Mouse (Mus musculus): ENCODE results near the gene Hoxa3. TPM values are rescaled to one million over a fixed set of nuclear protein-coding genes. Genes with fewer than 3 reads are reported as not detected.

Hoxa3 gene
- polyA plus RNA-seq, 1 experiment from 2014 or later: 1.2 TPM

DNA sequence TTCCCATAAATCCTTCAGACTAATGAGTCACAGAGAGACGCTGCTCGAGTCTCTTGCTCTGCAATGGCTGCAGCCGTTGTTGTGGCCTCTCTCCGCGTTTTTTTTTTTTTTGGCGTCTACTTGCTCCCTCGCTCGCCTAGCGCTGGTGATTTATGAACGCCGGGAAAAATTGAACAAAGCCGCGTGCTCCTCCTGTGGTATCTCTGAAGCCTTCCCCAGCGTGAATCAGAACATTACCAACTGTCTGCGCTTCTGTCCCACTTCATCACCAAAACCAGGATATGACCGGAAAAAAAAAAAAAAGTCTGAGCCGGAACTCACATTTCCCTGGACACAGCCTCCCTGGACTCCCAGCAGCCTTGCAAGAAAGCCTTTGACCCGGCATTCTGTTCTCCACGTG, 27.9 kb downstream of the Hoxa3 start:
- peaks cover 100% of the 10 kb centered on the region for H3K27me3 ChIP-seq (replicated peaks)
- no peaks in the 10 kb centered on the region for H3K4me1 ChIP-seq
- no peak overlapping the region for H3K9ac ChIP-seq
- H3K4me2 ChIP-seq: peak overlapping the region; percentile 26
- no peak for ATAC-seq (ENCODE audit: extremely low read depth, insufficient number of reproducible peaks, low FRiP score, low TSS enrichment)
- no peak overlapping the region for H3K4me3 ChIP-seq
- H3K9me3 ChIP-seq: no peaks in the 10 kb centered on the region
- H3K36me3 ChIP-seq: no peaks in the 10 kb centered on the region
- WGBS: 3% methylated on average over 19 of the region's 19 CpGs
- no peak overlapping the region for H3K27ac ChIP-seq (replicated peaks)

DNA sequence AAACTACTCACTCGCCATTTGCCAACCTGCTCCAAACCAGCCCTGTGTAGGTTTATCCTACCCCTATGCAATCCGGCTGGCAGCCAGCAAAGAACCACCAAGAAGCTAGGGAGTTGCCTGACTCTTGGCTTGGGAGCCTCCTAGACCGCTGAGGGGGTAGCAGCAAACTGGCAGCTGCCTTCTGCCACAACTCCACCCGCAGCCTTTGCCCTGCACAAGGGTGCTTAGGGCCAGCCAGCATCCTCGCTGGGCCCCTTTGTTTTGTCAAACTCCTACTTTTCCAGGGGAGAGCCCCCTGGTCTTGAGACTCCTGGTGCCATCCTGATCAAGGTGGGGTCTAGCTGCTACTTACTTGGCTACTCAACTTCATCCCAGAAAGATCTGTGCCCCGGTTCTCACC, 28.5 kb downstream of the Hoxa3 start:
- Histone ChIP-seq H3K27ac (replicated peaks) (no peak overlapping the region), H3K27me3 (replicated peaks) (peaks cover 100% of the 10 kb centered on the region), H3K36me3 (no peaks in the 10 kb centered on the region), H3K4me1 (no peaks in the 10 kb centered on the region), H3K4me2 (peak overlapping the region; percentile 26), H3K9ac (no peak overlapping the region), H3K9me3 (no peaks in the 10 kb centered on the region), H3K4me3 (no peak overlapping the region)
- WGBS: 7% methylated on average over 6 of the region's 6 CpGs
- no peak for ATAC-seq (ENCODE audit: extremely low read depth, insufficient number of reproducible peaks, low FRiP score, low TSS enrichment)

DNA sequence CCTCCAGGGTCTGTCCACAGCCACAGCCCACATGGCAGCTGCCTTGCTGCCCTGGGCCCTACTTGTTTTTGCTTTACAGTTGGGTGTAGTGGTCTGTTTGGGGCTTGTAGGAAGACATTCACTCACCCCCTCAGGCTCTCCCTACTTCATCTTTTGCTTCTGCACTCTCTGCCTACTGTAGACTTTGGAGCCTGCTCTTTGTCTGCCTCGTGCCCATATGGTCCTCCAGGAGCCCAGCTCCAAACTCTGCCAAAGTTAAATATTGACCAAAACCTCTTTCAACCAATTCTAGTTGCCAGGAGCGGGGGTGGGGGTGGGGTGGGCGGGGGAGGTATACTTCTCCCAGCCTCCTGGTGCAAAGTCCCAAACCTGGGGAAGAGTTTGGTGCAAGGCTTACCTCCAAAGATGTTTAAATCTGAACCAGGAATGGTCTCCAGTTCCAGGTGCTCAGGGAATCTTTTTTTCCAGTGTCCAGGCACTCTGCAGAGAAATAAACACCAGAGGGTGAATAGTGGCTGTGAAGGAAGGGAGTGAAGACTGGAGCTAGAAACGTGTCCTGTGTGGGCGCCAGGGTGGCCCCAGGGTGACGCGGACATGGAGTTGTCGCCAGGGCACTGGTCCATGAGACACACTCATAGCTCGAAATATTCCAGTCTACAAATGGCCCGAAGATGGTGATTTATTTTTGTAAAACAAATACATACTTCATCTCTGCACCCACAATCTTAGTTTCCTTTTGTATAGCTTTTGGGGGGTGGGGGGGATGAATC, 29.6 kb downstream of the Hoxa3 start:
- H3K9ac ChIP-seq: no peak overlapping the region
- H3K27ac ChIP-seq (replicated peaks): no peak overlapping the region
- no peak overlapping the region for H3K4me3 ChIP-seq
- H3K27me3 ChIP-seq (replicated peaks): peaks cover 100% of the 10 kb centered on the region
- 17% methylated on average over 10 of the region's 10 CpGs for WGBS
- no peaks in the 10 kb centered on the region for H3K4me1 ChIP-seq
- H3K9me3 ChIP-seq: no peaks in the 10 kb centered on the region
- no peaks in the 10 kb centered on the region for H3K36me3 ChIP-seq
- no peak overlapping the region for H3K4me2 ChIP-seq
- no peak for ATAC-seq (ENCODE audit: extremely low read depth, insufficient number of reproducible peaks, low FRiP score, low TSS enrichment)

DNA sequence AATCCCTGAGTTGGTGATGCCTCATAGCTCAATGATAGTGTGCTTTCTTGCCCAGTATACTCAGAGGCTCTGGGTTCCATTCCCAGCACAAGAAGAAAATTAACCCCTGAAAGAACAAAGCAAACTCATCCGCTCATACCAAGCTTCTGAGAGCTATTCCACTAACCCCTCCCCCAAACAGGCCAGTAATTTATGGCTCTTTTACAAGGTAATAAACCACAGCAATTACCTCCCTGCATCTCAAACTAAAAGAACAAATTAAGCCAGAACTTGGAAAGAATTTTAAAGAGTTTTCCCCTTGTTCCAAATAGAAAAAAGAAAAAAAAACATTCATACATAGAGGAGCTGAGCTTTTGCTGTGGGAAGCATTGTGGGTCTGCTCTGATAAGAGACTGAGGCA, 30.3 kb downstream of the Hoxa3 start:
- WGBS: 29% methylated on average over 1 of the region's 1 CpGs
- H3K9ac ChIP-seq: no peak overlapping the region
- no peak overlapping the region for H3K4me2 ChIP-seq
- peaks cover 100% of the 10 kb centered on the region for H3K27me3 ChIP-seq (replicated peaks)
- H3K36me3 ChIP-seq: no peaks in the 10 kb centered on the region
- ATAC-seq (ENCODE audit: extremely low read depth, insufficient number of reproducible peaks, low FRiP score, low TSS enrichment): no peak
- no peak overlapping the region for H3K4me3 ChIP-seq
- no peaks in the 10 kb centered on the region for H3K4me1 ChIP-seq
- H3K27ac ChIP-seq (replicated peaks): no peak overlapping the region
- H3K9me3 ChIP-seq: no peaks in the 10 kb centered on the region

DNA sequence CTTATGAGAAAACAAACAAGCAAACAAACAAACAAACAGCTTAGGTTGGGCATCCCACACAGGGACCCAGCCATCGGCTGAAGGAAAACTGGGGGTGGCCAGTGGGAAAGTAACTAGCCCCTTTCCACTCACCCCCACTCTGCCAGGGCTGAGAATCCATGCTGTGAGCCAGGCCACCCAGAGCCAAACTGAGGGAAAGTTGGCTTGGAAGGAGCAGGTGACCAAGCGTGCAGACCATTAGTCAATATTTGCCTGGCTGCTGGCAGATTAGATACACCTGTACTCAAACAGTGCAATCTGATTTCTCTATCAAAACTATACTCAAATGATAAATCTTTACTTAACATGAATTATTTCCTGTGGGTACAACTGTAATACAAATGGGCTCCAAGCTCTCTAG, 31.1 kb downstream of the Hoxa3 start:
- H3K27me3 ChIP-seq (replicated peaks): peaks cover 100% of the 10 kb centered on the region
- no peak overlapping the region for H3K27ac ChIP-seq (replicated peaks)
- H3K4me3 ChIP-seq: no peak overlapping the region
- WGBS: 29% methylated on average over 2 of the region's 2 CpGs
- no peak overlapping the region for H3K9ac ChIP-seq
- no peak for ATAC-seq (ENCODE audit: extremely low read depth, insufficient number of reproducible peaks, low FRiP score, low TSS enrichment)
- no peak overlapping the region for H3K4me2 ChIP-seq
- H3K9me3 ChIP-seq: no peaks in the 10 kb centered on the region
- no peaks in the 10 kb centered on the region for H3K36me3 ChIP-seq
- H3K4me1 ChIP-seq: no peaks in the 10 kb centered on the region

DNA sequence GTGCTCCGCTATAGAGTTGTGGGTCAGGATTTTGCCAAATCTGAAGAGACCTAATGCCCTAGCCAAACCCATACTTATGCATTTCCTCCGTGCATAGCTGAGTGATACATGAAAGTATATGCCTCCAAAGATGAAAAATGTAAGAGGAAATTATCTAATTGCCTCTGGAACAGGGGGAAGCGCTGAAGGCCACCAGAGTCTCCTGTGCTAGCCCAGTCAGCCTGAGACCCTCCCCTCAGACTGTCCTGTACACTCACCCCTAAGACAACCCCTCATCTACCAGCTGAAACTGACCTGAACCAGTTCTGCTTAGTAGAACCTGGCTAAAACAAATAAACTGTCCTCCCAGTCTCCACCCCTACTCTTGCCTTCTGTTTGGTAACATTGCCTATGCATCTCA, 32.4 kb downstream of the Hoxa3 start:
- WGBS: 13% methylated on average over 3 of the region's 3 CpGs
- peak overlapping the region; percentile 52 for H3K4me3 ChIP-seq
- peaks cover 100% of the 10 kb centered on the region for H3K27me3 ChIP-seq (replicated peaks)
- H3K27ac ChIP-seq (replicated peaks): 0 out of 2 replicates have a peak overlapping the region, but pooled peaks have one; percentile 5
- H3K9me3 ChIP-seq: no peaks in the 10 kb centered on the region
- H3K9ac ChIP-seq: 0 out of 2 replicates have a peak overlapping the region, but pooled peaks have one; percentile 64
- H3K36me3 ChIP-seq: no peaks in the 10 kb centered on the region
- ATAC-seq (ENCODE audit: extremely low read depth, insufficient number of reproducible peaks, low FRiP score, low TSS enrichment): no peak
- H3K4me1 ChIP-seq: no peaks in the 10 kb centered on the region
- H3K4me2 ChIP-seq: peak overlapping the region; percentile 50; the same call in 1 of the 2 replicates

DNA sequence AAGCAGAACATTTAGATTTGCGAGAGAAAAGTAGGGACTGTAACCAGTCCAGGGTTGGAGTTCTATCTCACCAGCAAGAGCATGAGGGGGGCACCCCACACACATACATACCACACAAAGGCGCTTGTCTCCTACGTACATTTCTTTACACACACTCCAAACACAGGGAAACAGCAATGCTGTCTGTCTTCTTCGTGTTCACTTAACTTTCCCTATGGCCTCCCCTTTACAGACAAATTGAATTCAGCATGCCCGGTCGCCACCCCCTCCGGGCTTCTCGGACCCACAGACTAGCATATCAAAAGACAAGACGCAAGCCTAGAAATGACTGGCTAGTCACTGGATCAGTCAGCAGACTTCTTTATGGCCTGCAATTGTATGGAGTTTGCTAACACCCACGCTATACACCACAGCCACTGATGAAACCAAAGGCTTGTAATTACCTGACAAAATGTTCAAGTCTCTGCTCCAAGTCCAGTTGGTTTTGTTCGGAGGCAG, 32.9 kb downstream of the Hoxa3 start:
- Histone ChIP-seq H3K4me3 (peak overlapping the region; percentile 52), H3K4me2 (peak overlapping the region; percentile 50), H3K36me3 (no peaks in the 10 kb centered on the region), H3K9me3 (no peaks in the 10 kb centered on the region), H3K4me1 (no peaks in the 10 kb centered on the region), H3K27me3 (replicated peaks) (peaks cover 100% of the 10 kb centered on the region), H3K27ac (replicated peaks) (0 out of 2 replicates have a peak overlapping the region, but pooled peaks have one; percentile 5), H3K9ac (peak overlapping the region; percentile 64; the same call in 1 of the 2 replicates)
- WGBS: 7% methylated on average over 11 of the region's 11 CpGs
- ATAC-seq (ENCODE audit: extremely low read depth, insufficient number of reproducible peaks, low FRiP score, low TSS enrichment): no peak

DNA sequence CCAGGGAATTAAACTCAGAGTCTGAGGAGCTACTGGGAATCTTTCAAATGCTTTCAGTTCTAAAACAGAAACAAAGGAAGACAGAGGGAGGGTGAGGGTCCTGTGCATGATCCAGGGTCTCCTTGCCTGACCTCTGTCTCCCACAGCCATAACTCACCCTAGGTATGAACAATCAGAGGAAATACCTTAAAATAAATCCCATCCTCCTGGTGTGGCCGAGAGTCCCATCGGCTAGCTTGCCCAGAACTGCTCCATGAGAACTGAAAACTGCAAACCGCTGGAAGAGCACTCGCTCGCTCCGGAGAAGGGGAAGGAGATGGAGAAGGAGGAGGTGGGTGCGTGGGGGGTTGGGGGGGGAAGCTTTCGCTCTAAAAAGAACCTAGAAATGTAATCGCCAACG, 33.4 kb downstream of the Hoxa3 start:
- Histone ChIP-seq H3K36me3 (no peaks in the 10 kb centered on the region), H3K27ac (replicated peaks) (peak overlapping the region; percentile 8; the same call in 1 of the 2 replicates), H3K4me1 (no peaks in the 10 kb centered on the region), H3K27me3 (replicated peaks) (peaks cover 100% of the 10 kb centered on the region), H3K9ac (peak overlapping the region; percentile 64), H3K4me3 (peak overlapping the region; percentile 52), H3K4me2 (peak overlapping the region; percentile 50), H3K9me3 (no peaks in the 10 kb centered on the region)
- no peak for ATAC-seq (ENCODE audit: extremely low read depth, insufficient number of reproducible peaks, low FRiP score, low TSS enrichment)
- WGBS: 0% methylated on average over 10 of the region's 10 CpGs

DNA sequence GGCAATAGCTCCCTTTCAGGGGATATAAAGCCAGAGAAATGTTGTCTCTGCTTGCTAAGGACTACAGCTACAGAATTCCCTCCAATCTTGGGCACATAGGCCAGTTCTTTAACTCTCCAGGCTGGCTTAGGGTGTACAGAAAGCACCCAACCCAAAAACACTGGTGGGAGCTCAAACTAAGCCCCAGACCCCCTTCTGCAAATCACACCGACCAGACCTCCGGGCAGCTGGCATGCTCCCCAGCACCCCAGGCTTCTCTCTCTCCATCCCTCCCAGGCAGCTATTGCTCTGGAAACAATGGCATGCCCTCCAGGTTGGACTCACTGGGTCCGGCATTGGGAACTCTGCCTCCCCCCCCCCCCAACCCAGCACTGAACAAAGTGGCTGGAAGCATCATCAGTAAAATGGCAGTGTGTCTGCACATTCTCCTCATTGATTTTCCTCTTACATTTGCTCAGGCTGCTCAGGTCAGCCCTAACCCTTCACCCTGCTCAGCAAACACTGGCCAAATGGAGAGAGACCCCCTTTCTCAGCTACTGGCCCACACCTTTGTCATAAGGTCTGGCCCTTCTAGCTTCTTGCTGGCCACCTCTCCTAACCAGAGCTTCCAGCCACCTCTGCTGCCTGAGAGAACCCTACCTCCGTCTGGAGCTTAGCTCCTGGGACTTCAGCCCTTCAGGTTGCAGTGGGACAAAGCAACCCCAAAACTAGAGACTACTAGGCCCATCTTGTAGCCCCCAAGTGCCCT, 34.0 kb downstream of the Hoxa3 start:
- H3K9ac ChIP-seq: peak overlapping the region; percentile 64
- H3K4me3 ChIP-seq: peak overlapping the region; percentile 52
- peak overlapping the region; percentile 8 for H3K27ac ChIP-seq (replicated peaks)
- no peaks in the 10 kb centered on the region for H3K36me3 ChIP-seq
- H3K4me2 ChIP-seq: peak overlapping the region; percentile 50
- H3K4me1 ChIP-seq: no peaks in the 10 kb centered on the region
- H3K9me3 ChIP-seq: no peaks in the 10 kb centered on the region
- no peak for ATAC-seq (ENCODE audit: extremely low read depth, insufficient number of reproducible peaks, low FRiP score, low TSS enrichment)
- WGBS: 5% methylated on average over 4 of the region's 4 CpGs
- peaks cover 99% of the 10 kb centered on the region for H3K27me3 ChIP-seq (replicated peaks)

DNA sequence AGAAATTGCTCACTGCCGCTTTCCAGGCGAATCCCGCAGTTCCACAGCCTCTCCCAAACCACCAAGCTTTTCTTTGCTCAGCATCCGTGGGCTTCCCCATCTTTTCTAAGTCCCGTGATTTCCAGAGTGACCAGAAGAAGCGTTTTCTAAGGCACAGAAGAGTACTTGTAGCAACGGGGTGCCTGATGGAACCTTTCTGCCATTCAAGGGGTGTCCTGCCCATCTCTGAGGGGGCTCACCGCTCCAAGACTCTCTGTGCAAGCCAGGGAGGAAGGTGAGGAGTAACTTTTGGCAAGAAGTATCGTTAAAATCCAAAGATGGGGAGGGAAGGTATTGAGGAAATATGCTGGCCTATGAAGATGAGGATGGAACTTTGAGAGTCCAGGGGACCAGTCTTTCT, 35.3 kb downstream of the Hoxa3 start:
- Histone ChIP-seq H3K4me2 (peak overlapping the region; percentile 50), H3K27ac (replicated peaks) (peak overlapping the region; percentile 86)
- no peak for ATAC-seq (ENCODE audit: extremely low read depth, insufficient number of reproducible peaks, low FRiP score, low TSS enrichment)

DNA sequence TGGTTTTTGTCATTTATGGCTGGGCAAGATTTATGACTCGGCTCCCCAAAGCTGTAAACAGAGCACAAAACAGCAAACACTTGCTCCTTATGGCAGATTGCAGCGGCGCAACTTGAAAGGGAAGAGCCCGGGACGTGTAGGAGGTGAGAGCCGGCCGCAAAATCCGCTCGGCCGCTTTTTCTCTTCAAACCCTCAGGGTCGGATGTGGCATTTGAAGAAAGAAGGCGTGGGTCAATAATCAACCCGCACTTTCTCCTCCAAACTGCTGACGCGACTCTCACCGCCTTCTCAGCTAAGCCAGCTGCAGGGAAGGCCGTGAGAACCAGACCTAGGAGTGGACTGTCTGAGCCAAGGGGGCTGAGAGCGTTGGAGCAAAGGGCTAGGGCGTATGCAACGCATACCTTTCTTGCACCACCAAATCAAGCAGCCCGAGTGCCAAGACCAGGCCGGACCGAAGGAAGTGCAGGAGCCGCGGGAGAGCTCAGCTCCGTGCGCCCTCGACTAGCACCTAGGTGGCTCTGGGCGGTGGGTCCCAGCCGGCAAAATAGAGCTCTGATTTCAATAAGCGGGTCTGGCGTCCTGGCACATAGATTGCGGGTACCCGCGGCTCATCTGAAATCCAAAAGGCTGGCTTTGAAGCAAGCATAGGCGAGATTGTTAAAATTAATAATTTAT, 35.9 kb downstream of the Hoxa3 start, which contains the start of gene 5730596B20Rik:
5730596B20Rik (plus strand) TSS at position 438 of the 675 bp plus-strand sequence.
- H3K27ac ChIP-seq (replicated peaks): peak within 1 kb of the TSS; percentile 86
- H3K4me3 ChIP-seq: peak within 1 kb of the TSS; percentile 52
- H3K27me3 ChIP-seq (replicated peaks): peaks cover 99% of the 10 kb centered on the region
- 2% methylated on average over 36 of the region's 36 CpGs for WGBS
- peaks cover 7% of the 10 kb centered on the region for H3K4me1 ChIP-seq
- no peak for ATAC-seq (ENCODE audit: extremely low read depth, insufficient number of reproducible peaks, low FRiP score, low TSS enrichment)
- H3K9me3 ChIP-seq: no peaks in the 10 kb centered on the region
- peak within 1 kb of the TSS; percentile 50 for H3K4me2 ChIP-seq
- H3K9ac ChIP-seq: peak within 1 kb of the TSS; percentile 79
- H3K36me3 ChIP-seq: no peaks in the 10 kb centered on the region

More for the DNA sequence above, 35.3 kb downstream of the Hoxa3 start:
- H3K9me3 ChIP-seq: no peaks in the 10 kb centered on the region
- H3K4me1 ChIP-seq: peaks cover 1% of the 10 kb centered on the region
- peak overlapping the region; percentile 79 for H3K9ac ChIP-seq
- H3K27me3 ChIP-seq (replicated peaks): peaks cover 99% of the 10 kb centered on the region
- 5% methylated on average over 9 of the region's 9 CpGs for WGBS
- no peaks in the 10 kb centered on the region for H3K36me3 ChIP-seq
- peak overlapping the region; percentile 52 for H3K4me3 ChIP-seq

Measured in heart, embryonic 13.5 days (tissue).